Mouse (Mus musculus) adrenal gland, postnatal 4 days (tissue): ENCODE results near the gene Psg19. TPM values are rescaled to one million over a fixed set of nuclear protein-coding genes. Genes with fewer than 3 reads are reported as not detected.
"Not testable (repeated sequence)": the region's sequence is repeated elsewhere in the genome, so short reads cannot be mapped to it uniquely, and the experiment has no call there.

ENCODE experiments used
- DNase-seq, 2 experiments: peaks; one replicate each; pipeline ENCODE4 v3.0.0; 2021 to 2022; ENCODE audit warnings: low spot score in 2 of 2, mixed read lengths in 2 of 2
- long read RNA-seq, 2 experiments: library from polyadenylated mRNA; stranded (forward); transcript quantifications; one replicate each; pipeline ENCODE4 v2.0.0; 2021
- total RNA-seq, 2 experiments: library from RNA; stranded (reverse); gene quantifications; 2 replicates each; pipeline ENCODE4 v1.2.3; 2021

Gene Psg19
- total RNA-seq = not detected
- long read RNA-seq, experiment 1 = 0 reads
- long read RNA-seq, experiment 2 = 0 reads

- no peak for DNase-seq
These were observed at the start of gene Psg19 for GRCm38 (mm10) chr7:18798420-18798819. TSS of gene Psg19 (minus strand) at chr7:18798520.

- DNase-seq = no peak
These were observed 46.5 kb upstream of the Psg19 start for GRCm38 (mm10) chr7:18844811-18845210.

- no peak for DNase-seq
These were observed 42.9 kb upstream of the Psg19 start for GRCm38 (mm10) chr7:18841174-18841567.

- DNase-seq = peak in 1 of 2 experiments; percentile 14
These were observed 42.3 kb upstream of the Psg19 start for GRCm38 (mm10) chr7:18840386-18841173.

- DNase-seq = no peak
These were observed 41.5 kb upstream of the Psg19 start, which contains the start of gene Mill2 for GRCm38 (mm10) chr7:18839865-18840264. TSS of gene Mill2 (plus strand) at chr7:18839966.

- DNase-seq = no peak
These were observed 34.0 kb upstream of the Psg19 start for GRCm38 (mm10) chr7:18832298-18832697.

GRCm38 (mm10) chr7:18829545-18829944 lies 31.2 kb upstream of the Psg19 start:
- no peak for DNase-seq

- DNase-seq = no peak
These were observed 30.3 kb upstream of the Psg19 start for GRCm38 (mm10) chr7:18828592-18828991.

- no peak for DNase-seq
These were observed 29.6 kb upstream of the Psg19 start for GRCm38 (mm10) chr7:18827792-18828546.

GRCm38 (mm10) chr7:18821507-18821906 lies 23.2 kb upstream of the Psg19 start, which contains the start of gene Psg17:
TSS of gene Psg17 (minus strand) at chr7:18821607.
- DNase-seq = no peak

- no peak for DNase-seq
These were observed 20.0 kb upstream of the Psg19 start for GRCm38 (mm10) chr7:18818301-18818700.

GRCm38 (mm10) chr7:18803526-18803925 lies 5.2 kb upstream of the Psg19 start:
- no peak for DNase-seq

- no peak for DNase-seq
These were observed 809 bp upstream of the Psg19 start for GRCm38 (mm10) chr7:18799129-18799528.

GRCm38 (mm10) chr7:18790671-18791070 lies 7.6 kb downstream of the Psg19 start:
- not testable (repeated sequence) for DNase-seq

- DNase-seq = not testable (repeated sequence)
These were observed 17.0 kb downstream of the Psg19 start for GRCm38 (mm10) chr7:18781301-18781700.

GRCm38 (mm10) chr7:18779337-18779781 lies 19.0 kb downstream of the Psg19 start:
- no peak for DNase-seq

GRCm38 (mm10) chr7:18762885-18763284 lies 35.4 kb downstream of the Psg19 start:
- not testable (repeated sequence) for DNase-seq

GRCm38 (mm10) chr7:18760152-18760551 lies 38.2 kb downstream of the Psg19 start:
- not testable (repeated sequence) for DNase-seq

GRCm38 (mm10) chr7:18749896-18750477 lies 48.3 kb downstream of the Psg19 start:
- DNase-seq = not testable (repeated sequence)

- DNase-seq = no peak
These were observed 49.1 kb downstream of the Psg19 start for GRCm38 (mm10) chr7:18748994-18749895.
